Mouse (Mus musculus) adrenal gland, postnatal 36 days (tissue): ENCODE data around the gene Afg3l1. TPM values are rescaled to one million over a fixed set of nuclear protein-coding genes. Genes with fewer than 3 reads are reported as not detected.
A peak's percentile ranks its signal among the peaks of the same experiment; 100 is the strongest.
"Not testable (repeated sequence)": the region's sequence is repeated elsewhere in the genome, so short reads cannot be mapped to it uniquely, and the experiment has no call there.

ENCODE experiments used
- DNase-seq, 2 experiments: peaks; one replicate each; pipeline ENCODE4 v3.0.0; 2021; ENCODE audit warnings: mixed read lengths in 1 of 2
- long read RNA-seq, 2 experiments: library from polyadenylated mRNA; stranded (forward); transcript quantifications; one replicate each; pipeline ENCODE4 v2.0.0; 2021; ENCODE audit warnings: borderline sequencing depth in 2 of 2
- total RNA-seq, 2 experiments: library from RNA; stranded (reverse); gene quantifications; 2 replicates each; pipeline ENCODE4 v1.2.3; 2021

Afg3l1 gene
- total RNA-seq = 10 to 100 TPM; 64.2 TPM
- long read RNA-seq, experiment 1, full-length matches to known transcripts = 223 of 249 reads
- long read RNA-seq, experiment 1, partial matches to known transcripts = 13 of 249 reads
- long read RNA-seq, experiment 1, other reads (novel, unspliced or antisense) = 13 of 249 reads
- long read RNA-seq, experiment 2, full-length matches to known transcripts = 46 of 55 reads
- long read RNA-seq, experiment 2, partial matches to known transcripts = 9 of 55 reads
- long read RNA-seq, experiment 2, other reads (novel, unspliced or antisense) = 0 of 55 reads

GRCm38 (mm10) chr8:123477737-123478258 lies at the start of gene Afg3l1:
Gene Afg3l1 (plus strand): TSS chr8:123477903.
- peak; percentile 95 to 97 for DNase-seq

GRCm38 (mm10) chr8:123428343-123428893 lies 49.3 kb upstream of the Afg3l1 start:
- DNase-seq = no peak

GRCm38 (mm10) chr8:123428939-123429721 lies 48.6 kb upstream of the Afg3l1 start:
- DNase-seq = no peak

- DNase-seq = not testable (repeated sequence)
These were observed 48.0 kb upstream of the Afg3l1 start for GRCm38 (mm10) chr8:123429722-123430013.

- DNase-seq = not testable (repeated sequence)
These were observed 46.8 kb upstream of the Afg3l1 start for GRCm38 (mm10) chr8:123430936-123431335.

GRCm38 (mm10) chr8:123431616-123432365 lies 45.9 kb upstream of the Afg3l1 start:
- no peak for DNase-seq

- DNase-seq = no peak
These were observed 45.3 kb upstream of the Afg3l1 start for GRCm38 (mm10) chr8:123432381-123432780.

- DNase-seq = not testable (repeated sequence)
These were observed 44.3 kb upstream of the Afg3l1 start for GRCm38 (mm10) chr8:123433241-123433974.

GRCm38 (mm10) chr8:123441788-123442187 lies 35.9 kb upstream of the Afg3l1 start:
- DNase-seq = no peak

GRCm38 (mm10) chr8:123442351-123442750 lies 35.4 kb upstream of the Afg3l1 start:
- no peak for DNase-seq

- peak; percentile 94 to 96 for DNase-seq
These were observed 34.7 kb upstream of the Afg3l1 start for GRCm38 (mm10) chr8:123442871-123443575.

- no peak for DNase-seq
These were observed 34.2 kb upstream of the Afg3l1 start for GRCm38 (mm10) chr8:123443576-123443921.

GRCm38 (mm10) chr8:123444131-123444530 lies 33.6 kb upstream of the Afg3l1 start:
- DNase-seq = no peak

- no peak for DNase-seq
These were observed 31.7 kb upstream of the Afg3l1 start for GRCm38 (mm10) chr8:123445981-123446380.

- no peak for DNase-seq
These were observed 30.9 kb upstream of the Afg3l1 start for GRCm38 (mm10) chr8:123446799-123447198.

- DNase-seq = no peak
These were observed 26.9 kb upstream of the Afg3l1 start for GRCm38 (mm10) chr8:123450783-123451182.

- DNase-seq = not testable (repeated sequence)
These were observed 26.0 kb upstream of the Afg3l1 start for GRCm38 (mm10) chr8:123451747-123452146.

- DNase-seq = no peak
These were observed 25.6 kb upstream of the Afg3l1 start for GRCm38 (mm10) chr8:123452149-123452548.

GRCm38 (mm10) chr8:123453291-123453690 lies 24.4 kb upstream of the Afg3l1 start:
- no peak for DNase-seq

GRCm38 (mm10) chr8:123453951-123454350 lies 23.8 kb upstream of the Afg3l1 start:
- DNase-seq = no peak

GRCm38 (mm10) chr8:123454559-123454958 lies 23.1 kb upstream of the Afg3l1 start:
- no peak for DNase-seq
